Mouse (Mus musculus) lung, postnatal 36 days (tissue): ENCODE results near the gene Tex14.
A peak's percentile ranks its signal among the peaks of the same experiment; 100 is the strongest.
"Not testable (repeated sequence)": the region's sequence is repeated elsewhere in the genome, so short reads cannot be mapped to it uniquely, and the experiment has no call there.

Experiments
- DNase-seq: peaks from one replicate; pipeline ENCODE4 v3.0.0; 2022; ENCODE audit warnings: mixed read lengths

The Tex14 gene

DNA sequence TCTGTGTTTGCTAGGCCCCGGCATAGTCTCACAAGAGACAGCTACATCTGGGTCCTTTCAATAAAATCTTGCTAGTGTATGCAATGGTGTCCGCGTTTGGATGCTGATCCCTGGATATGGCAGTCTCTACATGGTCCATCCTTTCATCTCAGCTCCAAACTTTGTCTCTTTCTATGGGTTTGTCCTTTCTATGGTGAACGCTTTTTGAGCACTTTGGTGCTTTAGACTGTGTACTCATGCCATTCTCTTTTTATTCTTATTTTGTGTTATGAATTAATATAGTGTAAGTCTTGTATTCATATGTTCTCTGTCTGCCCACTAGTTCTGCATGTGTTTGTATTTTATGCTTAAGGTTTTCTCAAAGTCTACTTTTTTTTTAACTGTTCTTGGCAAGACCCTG is 67.2 kb downstream of the Tex14 start:
- not testable (repeated sequence) for DNase-seq

- DNase-seq: not testable (repeated sequence)
These were observed 74.3 kb downstream of the Tex14 start for GRCm38 (mm10) chr11:87479172-87479571.

DNA sequence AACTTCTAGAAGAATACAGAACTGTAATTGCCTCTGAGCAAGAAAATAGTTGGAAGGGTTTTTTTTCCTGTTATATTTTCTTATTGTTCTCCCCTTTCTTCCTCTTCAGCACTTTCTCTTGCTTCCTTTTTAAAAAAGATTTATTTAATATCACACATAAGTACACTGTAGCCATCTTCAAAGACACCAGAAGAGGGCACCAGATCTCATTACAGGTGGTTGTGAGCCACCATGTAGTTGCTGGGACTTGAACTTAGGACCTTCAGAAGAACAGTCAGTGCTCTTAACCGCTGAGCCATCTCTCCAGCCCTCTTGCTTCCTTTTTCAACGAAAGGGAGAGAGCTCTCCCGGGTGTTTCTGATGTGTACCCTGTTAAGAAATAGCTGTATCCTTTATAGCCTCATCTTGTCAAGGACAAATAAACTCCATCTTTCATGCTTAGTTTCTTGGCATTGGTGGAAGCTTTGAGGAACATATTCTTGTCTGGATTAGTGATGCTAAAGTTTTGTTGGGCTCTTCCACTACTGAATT is 79.0 kb downstream of the Tex14 start:
- DNase-seq: no peak

DNA sequence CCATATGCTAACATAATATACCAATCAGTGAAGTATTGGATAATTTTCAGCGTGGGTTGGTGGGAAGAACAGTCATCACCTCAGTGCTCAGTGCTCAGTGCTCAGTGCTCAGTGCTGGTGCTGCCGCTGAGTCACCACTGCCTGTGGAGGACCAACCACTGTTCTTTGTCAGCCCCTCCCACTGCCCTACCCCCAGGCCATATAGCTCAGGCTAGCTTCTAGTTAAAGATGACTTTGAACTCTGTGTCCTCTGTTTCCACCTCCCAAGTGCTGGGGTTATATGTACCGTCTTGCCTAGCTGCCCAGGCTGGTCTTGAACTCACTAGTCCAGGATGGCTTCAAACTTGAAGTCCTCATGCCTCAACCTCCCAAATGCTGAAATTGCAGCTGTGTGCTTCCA is 84.1 kb downstream of the Tex14 start:
- DNase-seq: no peak

GRCm38 (mm10) chr11:87504690-87505214 is 99.9 kb downstream of the Tex14 start:
- DNase-seq: peak; percentile 57

- DNase-seq: no peak
These were observed 101.6 kb downstream of the Tex14 start for GRCm38 (mm10) chr11:87506502-87506901.

- no peak for DNase-seq
These were observed 102.2 kb downstream of the Tex14 start for GRCm38 (mm10) chr11:87507043-87507442.

DNA sequence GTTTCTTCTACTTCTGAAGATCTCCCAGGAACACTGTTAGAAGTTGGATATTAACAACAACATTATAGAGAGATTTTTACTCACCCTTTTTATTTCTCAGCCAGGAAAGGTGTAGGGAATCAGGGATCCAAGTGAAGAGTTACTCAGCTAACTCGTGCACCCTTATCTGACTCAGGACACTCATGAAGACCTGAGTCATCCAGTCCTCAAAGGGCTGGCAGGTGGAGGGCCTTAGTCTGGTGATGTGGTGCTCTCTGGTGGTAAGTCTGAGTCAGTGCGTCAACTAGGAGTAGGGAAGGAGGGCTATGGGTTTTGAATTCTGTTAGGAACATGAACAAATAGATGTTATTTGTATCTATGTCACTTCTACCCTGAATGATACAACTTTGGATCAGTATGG is 114.4 kb downstream of the Tex14 start:
- peak; percentile 68 for DNase-seq

- no peak for DNase-seq
These were observed 118.6 kb downstream of the Tex14 start for GRCm38 (mm10) chr11:87523466-87523865.

DNA sequence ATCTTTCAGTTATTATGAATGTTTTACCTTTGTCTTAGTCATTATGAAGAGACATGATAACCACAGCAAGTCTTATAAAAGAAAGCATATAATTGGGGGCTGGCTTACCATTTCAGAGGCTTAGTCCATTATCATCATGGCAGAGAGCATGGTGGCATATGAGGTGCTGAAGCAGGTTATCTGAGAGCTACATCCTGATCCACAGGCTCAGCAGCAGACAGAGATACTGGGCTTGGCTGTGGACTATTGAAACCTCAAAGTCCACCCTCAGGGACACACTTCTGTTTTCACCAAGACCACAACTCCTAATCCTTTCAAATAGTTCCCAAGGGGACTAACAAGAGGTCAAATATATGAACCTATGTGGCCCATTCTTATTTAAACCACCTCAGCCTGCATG is 119.1 kb downstream of the Tex14 start:
- DNase-seq: no peak

GRCm38 (mm10) chr11:87524780-87525179 is 119.9 kb downstream of the Tex14 start:
- peak; percentile 15 for DNase-seq

GRCm38 (mm10) chr11:87527364-87527763 is 122.5 kb downstream of the Tex14 start:
- DNase-seq: no peak

DNA sequence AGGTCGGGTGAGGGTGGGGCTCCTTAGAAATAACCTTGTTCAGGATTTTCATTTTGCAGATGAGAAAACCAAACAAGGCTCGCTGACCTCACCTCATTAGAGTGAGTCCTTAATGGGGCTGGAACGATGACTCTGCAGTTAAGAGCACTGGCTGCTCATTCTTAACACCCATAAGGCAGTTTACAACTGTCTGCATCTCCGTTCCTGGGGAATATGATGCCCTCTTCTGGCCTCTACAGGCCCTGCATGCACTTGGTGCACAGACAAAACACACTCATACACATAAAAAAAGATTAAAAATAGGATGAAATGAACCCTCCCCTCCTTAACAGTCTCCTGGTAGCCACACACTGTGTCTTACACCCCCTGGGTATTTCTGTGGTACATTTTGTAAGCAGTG is 123.1 kb downstream of the Tex14 start:
- DNase-seq: no peak

- DNase-seq: peak; percentile 12
These were observed 126.8 kb downstream of the Tex14 start for GRCm38 (mm10) chr11:87531695-87532094.

DNA sequence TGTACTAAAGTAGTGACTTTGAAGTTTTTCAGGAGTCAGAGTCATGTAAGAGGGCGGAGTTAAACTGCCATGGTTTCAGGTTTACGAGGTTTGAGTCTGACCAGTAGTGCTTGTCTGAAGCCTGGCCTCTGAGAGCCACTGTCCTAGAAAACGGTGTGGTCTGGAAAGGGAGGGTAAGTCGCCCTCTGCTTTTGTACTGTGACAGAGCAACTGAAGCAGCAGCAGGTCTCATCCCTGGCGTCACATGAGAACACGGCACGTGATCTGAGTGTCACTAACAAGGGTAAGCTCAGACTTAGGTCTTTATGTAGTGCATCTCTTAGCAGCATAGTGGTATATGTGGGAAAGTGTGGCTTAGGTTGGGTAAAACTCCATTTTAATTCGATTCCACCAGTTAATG is 137.4 kb downstream of the Tex14 start:
- no peak for DNase-seq

DNA sequence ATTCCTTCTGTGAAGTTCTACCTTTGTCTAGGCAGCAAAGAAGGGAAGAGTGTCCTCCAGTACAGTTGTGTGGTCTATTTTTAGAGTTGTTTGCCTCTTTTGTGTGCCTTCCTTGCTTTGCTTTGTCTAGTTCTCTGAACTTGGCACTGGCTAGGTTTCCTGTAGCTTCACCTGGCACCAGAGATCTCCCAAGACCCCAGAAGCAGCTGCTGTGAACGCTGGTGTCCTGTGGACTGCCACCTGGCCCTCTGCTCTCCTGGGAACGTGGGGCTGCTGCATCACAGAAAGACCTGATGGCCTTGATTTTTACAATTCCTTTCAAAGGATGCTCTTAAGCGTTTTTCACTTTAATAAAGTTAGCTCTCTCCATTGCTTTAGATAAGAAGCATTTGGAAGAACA is 138.0 kb downstream of the Tex14 start:
- no peak for DNase-seq

GRCm38 (mm10) chr11:87553342-87553741 is 148.5 kb downstream of the Tex14 start:
- DNase-seq: no peak

DNA sequence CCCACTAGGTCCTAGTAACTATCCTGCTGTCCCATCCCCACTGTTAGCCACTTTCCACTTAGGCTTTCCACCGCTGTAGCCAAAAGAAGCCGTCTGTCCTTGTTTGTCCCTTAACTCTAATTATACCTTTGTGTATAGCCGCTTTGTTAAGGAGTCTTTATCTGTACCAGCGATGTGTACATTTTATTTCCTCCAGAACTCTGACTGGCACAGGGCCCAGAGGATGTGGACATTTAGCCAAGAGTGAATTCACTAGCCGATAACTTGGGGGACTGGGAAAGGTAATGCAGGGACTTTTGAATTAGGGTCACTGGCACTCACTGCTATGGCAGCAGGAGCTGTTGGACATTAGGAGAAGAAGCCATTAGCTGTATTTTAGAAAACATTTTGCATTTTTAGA is 149.5 kb downstream of the Tex14 start:
- peak; percentile 73 for DNase-seq

GRCm38 (mm10) chr11:87555106-87555703 is 150.3 kb downstream of the Tex14 start:
- peak; percentile 47 for DNase-seq

- no peak for DNase-seq
These were observed 156.3 kb downstream of the Tex14 start for GRCm38 (mm10) chr11:87561208-87561607.

DNA sequence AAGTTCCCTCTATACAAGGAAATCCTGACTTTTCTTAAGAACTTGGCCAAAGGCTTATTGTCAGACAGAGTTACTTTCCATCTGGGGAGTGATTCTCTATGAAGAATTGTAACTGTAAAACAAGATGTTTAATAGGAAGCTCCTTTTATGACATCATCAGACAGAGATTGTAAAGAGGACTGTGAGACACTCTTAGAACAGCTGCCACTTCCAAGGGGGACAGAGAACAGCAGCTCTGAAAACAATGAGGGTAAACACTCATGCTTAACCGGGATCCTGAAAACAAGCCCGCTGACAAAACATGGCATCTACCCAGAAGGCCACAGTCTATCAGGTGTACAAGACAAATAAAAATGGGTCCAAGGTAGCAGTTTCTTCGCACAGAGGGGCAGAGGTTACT is 161.6 kb downstream of the Tex14 start, which contains the start of gene Gm11492:
TSS of gene Gm11492 (plus strand) at position 153 of the 400 bp plus-strand sequence.
- DNase-seq: no peak

- no peak for DNase-seq
These were observed 163.5 kb downstream of the Tex14 start, which contains the start of gene Sept4 for GRCm38 (mm10) chr11:87568255-87568953. Sept4 (plus strand) TSS chr11:87568903.

DNA sequence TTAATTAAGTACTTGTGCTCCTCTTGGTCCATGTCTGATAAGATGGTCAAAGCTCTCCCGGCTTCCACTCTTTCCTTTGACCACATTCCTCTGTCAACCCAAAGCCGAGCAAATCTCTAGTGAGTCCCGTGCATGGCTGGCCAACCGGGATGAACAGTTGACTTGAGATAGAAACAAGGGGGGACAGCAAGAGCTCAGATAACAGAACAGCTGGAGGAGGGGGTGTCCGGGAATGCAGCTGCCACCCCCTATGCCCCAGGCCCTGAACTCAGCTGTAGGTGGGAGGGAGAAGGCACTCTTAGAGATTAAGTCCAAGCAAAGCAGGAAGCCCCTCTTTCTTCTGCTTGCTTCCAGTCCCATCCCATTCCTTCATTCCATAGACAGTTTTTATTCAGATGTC is 165.9 kb downstream of the Tex14 start:
- no peak for DNase-seq

GRCm38 (mm10) chr11:87571361-87571950 is 166.6 kb downstream of the Tex14 start:
- no peak for DNase-seq
